Mouse (Mus musculus) A20 (cell line): ENCODE results near the gene Carmil2.

Experiments used
- DNase-seq: peaks from one replicate; pipeline ENCODE4 v3.0.0-alpha.2; 2011; ENCODE audit warnings: low read depth, low spot score

The Carmil2 gene

GRCm38 (mm10) chr8:105685796-105686308 is at the start of gene Carmil2:
TSS of gene Carmil2 (plus strand) at chr8:105686274.
- DNase-seq = peak; percentile 92

GRCm38 (mm10) chr8:105636963-105637510 is 49.0 kb upstream of the Carmil2 start, which contains the start of gene Agrp:
TSS of gene Agrp (minus strand) at chr8:105637393.
- peak; percentile 79 for DNase-seq

GRCm38 (mm10) chr8:105637601-105638041 is 48.5 kb upstream of the Carmil2 start:
- DNase-seq = peak; percentile 73

GRCm38 (mm10) chr8:105638510-105638909 is 47.6 kb upstream of the Carmil2 start:
- DNase-seq = no peak

GRCm38 (mm10) chr8:105639835-105640234 is 46.2 kb upstream of the Carmil2 start:
- DNase-seq = no peak

GRCm38 (mm10) chr8:105640511-105640910 is 45.6 kb upstream of the Carmil2 start:
- no peak for DNase-seq

GRCm38 (mm10) chr8:105645205-105645604 is 40.9 kb upstream of the Carmil2 start:
- DNase-seq = no peak

GRCm38 (mm10) chr8:105648929-105649328 is 37.1 kb upstream of the Carmil2 start:
- no peak for DNase-seq

- no peak for DNase-seq
These were observed 28.4 kb upstream of the Carmil2 start for GRCm38 (mm10) chr8:105657641-105658040.

- DNase-seq = peak; percentile 51
These were observed 24.9 kb upstream of the Carmil2 start for GRCm38 (mm10) chr8:105661167-105661566.

GRCm38 (mm10) chr8:105677891-105678290 is 8.2 kb upstream of the Carmil2 start:
- DNase-seq = no peak

- no peak for DNase-seq
These were observed 749 bp upstream of the Carmil2 start for GRCm38 (mm10) chr8:105685325-105685724.

- DNase-seq = peak; percentile 69
These were observed 477 bp downstream of the Carmil2 start for GRCm38 (mm10) chr8:105686551-105686950.

- no peak for DNase-seq
These were observed 1.4 kb downstream of the Carmil2 start for GRCm38 (mm10) chr8:105687512-105687911.

- DNase-seq = no peak
These were observed 2.2 kb downstream of the Carmil2 start for GRCm38 (mm10) chr8:105688242-105688752.

GRCm38 (mm10) chr8:105689256-105689982 is 3.3 kb downstream of the Carmil2 start:
- DNase-seq = no peak

GRCm38 (mm10) chr8:105689983-105690360 is 3.9 kb downstream of the Carmil2 start:
- no peak for DNase-seq

GRCm38 (mm10) chr8:105690978-105691377 is 4.9 kb downstream of the Carmil2 start:
- DNase-seq = no peak

GRCm38 (mm10) chr8:105692449-105693182 is 6.5 kb downstream of the Carmil2 start:
- no peak for DNase-seq

GRCm38 (mm10) chr8:105693648-105694047 is 7.6 kb downstream of the Carmil2 start:
- no peak for DNase-seq

- DNase-seq = no peak
These were observed 8.2 kb downstream of the Carmil2 start for GRCm38 (mm10) chr8:105694051-105694799.
